Mouse (Mus musculus) limb, embryonic 14.5 days (tissue): ENCODE data around the gene Hoxb9. TPM values are rescaled to one million over a fixed set of nuclear protein-coding genes. Genes with fewer than 3 reads are reported as not detected.

Source experiments
- ATAC-seq: fragments of 200-750 bp; cut with Nextera tagmentation; 2 replicates; pipeline ENCODE4 v1.8.0; 2017; ENCODE audit warnings: low read depth, moderate number of reproducible peaks, moderate TSS enrichment; ENCODE audit not compliant: low FRiP score
- DNase-seq: peaks from one replicate; pipeline ENCODE4 v3.0.0-alpha.2; 2015; ENCODE audit warnings: low spot score
- H3K27ac ChIP-seq: fragments of 300-500 bp; sonication (generic); replicated peaks from 2 replicates; pipeline ENCODE4 v1.5.1; 2014; ENCODE audit warnings: low read depth, mild to moderate bottlenecking, low read length, moderate library complexity, mixed read lengths
- H3K27me3 ChIP-seq: fragments of 300-500 bp; sonication (generic); 2 replicates; pipeline ENCODE4 v1.6.1; 2014; ENCODE audit warnings: low read length, mixed read lengths; ENCODE audit not compliant: control insufficient read depth, insufficient read depth
- H3K36me3 ChIP-seq: fragments of 300-500 bp; sonication (generic); 2 replicates; pipeline ENCODE4 v1.6.1; 2014; ENCODE audit warnings: mild to moderate bottlenecking, low read length, moderate library complexity, mixed read lengths; ENCODE audit not compliant: control insufficient read depth, insufficient read depth
- H3K4me1 ChIP-seq: fragments of 300-500 bp; sonication (generic); 2 replicates; pipeline ENCODE4 v1.6.1; 2014; ENCODE audit warnings: antibody characterized with exemption, low read length, mixed read lengths; ENCODE audit not compliant: control insufficient read depth, insufficient read depth
- H3K4me2 ChIP-seq: fragments of 300-500 bp; sonication (generic); replicated peaks from 2 replicates; pipeline ENCODE4 v1.6.1; 2014; ENCODE audit warnings: low read depth, mild to moderate bottlenecking, low read length, moderate library complexity; ENCODE audit not compliant: severe bottlenecking
- H3K4me3 ChIP-seq: fragments of 300-500 bp; sonication (generic); replicated peaks from 2 replicates; pipeline ENCODE4 v1.5.1; 2014; ENCODE audit warnings: low read length
- H3K9ac ChIP-seq: fragments of 300-500 bp; sonication (generic); 2 replicates; pipeline ENCODE4 v1.6.1; 2014; ENCODE audit warnings: mild to moderate bottlenecking, low read depth, low read length, moderate library complexity; ENCODE audit not compliant: severe bottlenecking
- H3K9me3 ChIP-seq: fragments of 300-500 bp; sonication (generic); 2 replicates; pipeline ENCODE4 v1.6.1; 2016; ENCODE audit warnings: low read length; ENCODE audit not compliant: control insufficient read depth
- POLR2A ChIP-seq: fragments of 200-500 bp; IDR thresholded peaks from 2 replicates; pipeline ENCODE4 v1.8.0; 2012; ENCODE audit warnings: inconsistent platforms, mild to moderate bottlenecking, moderate library complexity, borderline replicate concordance; ENCODE audit not compliant: insufficient read depth, insufficient read length; ENCODE audit errors: extremely low read depth
- WGBS: fragments of 180-500 bp; shearing (Covaris S2); extraction: QIAGEN DNeasy Blood & Tissue Kit; methylation state at CpG from one replicate; pipeline ENCODE4 v1.1.7; 2014; 5-methylcytosine and 5-hydroxymethylcytosine counted together
- polyA plus RNA-seq, 2 experiments: library from polyadenylated mRNA; depleted of rRNA in 1 of 2; stranded (reverse) in 1 of 2; unstranded in 1 of 2; fragments of >200 nt; fragmentation: Nextera tagmentation in 1 of 2; extraction: Ambion mirVana in 1 of 2; gene quantifications; 2 replicates each; pipeline versions ENCODE4 v1.2.1 to v1.2.3; 2012 to 2014

The Hoxb9 gene
- polyA plus RNA-seq, 2 experiments = 1.2 to 4.4 TPM

DNA sequence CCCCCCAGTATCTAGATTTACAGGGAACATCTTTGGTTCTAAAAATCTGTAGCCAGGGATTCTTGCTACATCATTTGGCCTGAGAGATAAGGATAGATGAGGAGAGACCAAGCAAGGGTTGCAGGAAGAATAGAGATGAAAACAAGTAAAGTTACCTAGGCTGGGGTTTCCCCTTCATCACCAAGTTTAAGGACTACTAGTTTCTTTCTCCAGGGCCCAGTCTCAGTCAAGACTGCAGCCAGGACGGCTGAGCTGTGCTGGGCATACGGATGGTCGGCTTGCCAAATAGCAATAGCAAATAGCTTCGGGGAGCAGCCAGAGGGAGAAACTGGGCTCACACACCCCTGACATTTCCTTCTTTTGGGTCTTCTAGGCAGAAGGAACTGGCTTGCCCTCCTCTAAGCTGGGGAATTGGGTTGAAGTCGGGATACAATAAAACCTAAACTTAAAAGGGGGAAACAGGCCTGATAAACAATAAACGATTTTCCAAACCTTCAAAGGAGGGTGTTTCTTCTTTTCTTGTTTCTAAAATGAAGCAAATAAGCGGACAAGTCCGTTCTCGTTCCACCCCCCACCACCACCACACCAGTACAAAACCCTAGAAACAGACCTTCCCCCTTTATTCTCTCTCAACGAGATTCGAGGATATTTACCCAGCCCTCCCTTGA lies 26.8 kb downstream of the Hoxb9 start:
- DNase-seq = no peak
- Histone ChIP-seq H3K9ac (no peak overlapping the region), H3K9me3 (no peaks in the 10 kb centered on the region), H3K4me2 (no peak overlapping the region), H3K4me3 (no peak overlapping the region), H3K27me3 (peaks cover 100% of the 10 kb centered on the region), H3K36me3 (no peaks in the 10 kb centered on the region), H3K27ac (no peak overlapping the region), H3K4me1 (no peaks in the 10 kb centered on the region)
- no peak for TF ChIP-seq POLR2A
- ATAC-seq = no peak
- 7% methylated on average over 11 of the region's 11 CpGs for WGBS

DNA sequence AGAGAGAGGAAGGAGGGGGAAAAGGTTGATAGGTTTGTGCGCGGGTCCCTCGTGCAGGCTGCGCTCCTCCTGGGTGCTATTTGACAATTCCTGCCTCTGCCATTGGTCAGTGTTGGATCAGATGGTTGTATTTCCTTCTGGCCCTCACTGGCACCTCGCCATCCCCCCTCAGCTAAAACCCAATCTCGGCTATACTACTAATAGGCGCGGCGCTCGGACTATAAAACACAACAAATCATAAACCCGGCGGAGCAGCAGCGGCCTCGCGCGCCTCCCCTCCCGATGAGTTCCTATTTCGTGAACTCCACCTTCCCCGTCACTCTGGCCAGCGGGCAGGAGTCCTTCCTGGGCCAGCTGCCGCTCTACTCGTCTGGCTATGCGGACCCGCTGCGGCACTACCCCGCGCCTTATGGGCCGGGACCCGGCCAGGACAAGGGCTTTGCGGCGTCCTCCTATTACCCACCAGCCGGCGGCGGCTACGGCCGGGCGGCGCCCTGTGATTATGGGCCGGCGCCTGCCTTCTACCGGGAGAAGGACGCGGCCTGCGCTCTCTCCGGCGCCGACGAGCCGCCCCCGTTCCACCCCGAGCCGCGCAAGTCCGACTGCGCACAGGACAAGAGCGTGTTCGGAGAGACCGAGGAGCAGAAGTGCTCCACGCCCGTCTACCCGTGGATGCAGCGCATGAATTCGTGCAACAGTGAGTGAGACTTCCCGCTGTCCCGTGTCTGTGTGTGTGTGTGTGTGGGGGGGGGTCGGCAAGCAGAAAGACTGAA lies 27.8 kb downstream of the Hoxb9 start:
- under 1% methylated on average over 64 of the region's 66 CpGs for WGBS
- no peaks in the 10 kb centered on the region for H3K36me3 ChIP-seq
- no peak for ATAC-seq
- no peak for DNase-seq
- H3K9me3 ChIP-seq = no peaks in the 10 kb centered on the region
- peaks cover 100% of the 10 kb centered on the region for H3K27me3 ChIP-seq
- H3K9ac ChIP-seq = no peak overlapping the region; the same call in 1 of the 2 replicates
- H3K4me3 ChIP-seq = peak overlapping the region; percentile 25
- H3K27ac ChIP-seq = no peak overlapping the region
- no peak for TF ChIP-seq POLR2A
- peak overlapping the region; percentile 40 for H3K4me2 ChIP-seq
- H3K4me1 ChIP-seq = 0 out of 2 replicates have a peak, but pooled peaks cover 3% of the 10 kb centered on the region

DNA sequence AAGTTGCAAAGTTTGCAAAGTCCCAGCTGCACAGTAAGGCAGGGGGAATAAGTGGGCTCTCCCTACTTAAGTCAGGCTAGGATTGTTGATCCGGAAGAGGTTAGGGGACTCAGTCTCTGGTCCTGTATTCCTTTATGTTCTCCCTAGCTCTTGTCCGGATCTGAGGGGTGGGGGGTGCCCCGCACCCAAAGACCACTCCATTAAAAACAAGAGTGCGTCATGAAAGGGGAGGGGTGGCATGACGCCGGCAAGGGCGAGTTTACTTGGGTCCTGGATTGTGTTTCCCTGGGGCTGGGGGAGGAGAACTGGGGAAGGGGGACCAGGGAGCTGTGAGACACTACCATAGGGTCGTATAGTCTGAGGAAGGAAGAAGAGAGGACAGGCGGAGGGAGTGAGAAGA lies 28.5 kb downstream of the Hoxb9 start:
- DNase-seq (no peak), ATAC-seq (no peak)
- Histone ChIP-seq H3K4me1 (0 out of 2 replicates have a peak, but pooled peaks cover 3% of the 10 kb centered on the region), H3K27me3 (peaks cover 100% of the 10 kb centered on the region), H3K27ac (no peak overlapping the region), H3K4me3 (peak overlapping the region; percentile 25; the same call in 1 of the 2 replicates), H3K9me3 (no peaks in the 10 kb centered on the region), H3K9ac (no peak overlapping the region), H3K4me2 (no peak overlapping the region; the same call in 1 of the 2 replicates), H3K36me3 (no peaks in the 10 kb centered on the region)
- WGBS = 2% methylated on average over 9 of the region's 9 CpGs
- TF ChIP-seq POLR2A = no peak

DNA sequence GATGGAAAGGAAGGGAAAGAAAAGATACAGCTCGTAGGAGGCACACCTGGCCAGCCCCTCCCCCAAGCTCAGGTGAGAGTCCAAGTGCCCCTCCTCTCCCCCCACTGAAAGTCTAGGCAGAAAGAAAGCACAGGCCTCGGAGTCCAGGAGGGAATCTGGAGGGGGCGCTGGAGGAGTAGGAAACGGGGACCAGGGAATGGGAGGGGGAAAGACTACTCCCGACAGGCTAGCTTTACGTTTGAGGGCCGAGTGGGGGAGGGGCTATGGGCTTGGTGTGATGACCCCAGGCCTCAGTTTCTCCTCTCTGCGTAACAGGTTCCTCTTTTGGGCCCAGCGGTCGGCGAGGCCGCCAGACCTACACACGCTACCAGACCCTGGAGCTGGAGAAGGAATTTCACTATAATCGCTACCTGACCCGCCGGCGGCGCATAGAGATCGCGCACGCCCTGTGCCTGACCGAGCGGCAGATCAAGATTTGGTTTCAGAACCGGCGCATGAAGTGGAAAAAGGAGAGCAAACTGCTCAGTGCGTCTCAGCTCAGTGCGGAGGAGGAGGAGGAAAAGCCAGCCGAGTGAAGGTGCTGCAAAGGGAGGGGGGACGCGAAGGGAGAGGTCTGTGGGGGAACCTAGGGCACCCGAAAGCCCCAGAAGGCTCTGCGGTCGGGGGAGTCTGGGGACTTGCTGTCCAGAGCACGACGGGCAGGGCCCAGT lies 29.3 kb downstream of the Hoxb9 start:
- ATAC-seq (no peak), DNase-seq (no peak)
- Histone ChIP-seq H3K4me1 (0 out of 2 replicates have a peak, but pooled peaks cover 3% of the 10 kb centered on the region), H3K9me3 (no peaks in the 10 kb centered on the region), H3K36me3 (no peaks in the 10 kb centered on the region), H3K27me3 (peaks cover 100% of the 10 kb centered on the region), H3K27ac (no peak overlapping the region), H3K9ac (no peak overlapping the region), H3K4me2 (no peak overlapping the region), H3K4me3 (no peak overlapping the region)
- TF ChIP-seq POLR2A = no peak
- 7% methylated on average over 35 of the region's 35 CpGs for WGBS

DNA sequence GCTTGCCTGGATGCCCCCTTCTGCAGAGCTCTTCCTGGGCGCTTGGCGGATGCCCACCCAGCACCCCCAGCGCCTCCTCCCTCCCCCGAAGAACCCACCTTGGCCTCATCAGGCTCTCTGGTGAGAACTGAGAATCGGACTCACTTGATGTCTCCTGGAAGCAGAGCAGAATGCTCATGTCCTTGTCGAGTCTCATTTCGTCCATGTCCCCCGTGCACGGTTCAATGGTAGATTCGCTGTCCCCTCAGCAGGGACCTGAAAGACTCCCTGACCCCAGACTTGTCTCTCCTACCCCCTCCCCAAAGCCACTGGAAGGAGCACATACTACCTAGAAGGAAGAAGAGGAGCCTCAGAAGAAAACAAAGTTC lies 29.8 kb downstream of the Hoxb9 start:
- H3K9ac ChIP-seq = no peak overlapping the region
- no peak for ATAC-seq
- 17% methylated on average over 10 of the region's 10 CpGs for WGBS

More for the DNA sequence above, 29.8 kb downstream of the Hoxb9 start:
- Histone ChIP-seq H3K4me2 (no peak overlapping the region), H3K9me3 (no peaks in the 10 kb centered on the region), H3K4me3 (no peak overlapping the region), H3K36me3 (no peaks in the 10 kb centered on the region), H3K27me3 (peaks cover 100% of the 10 kb centered on the region), H3K27ac (no peak overlapping the region), H3K4me1 (0 out of 2 replicates have a peak, but pooled peaks cover 3% of the 10 kb centered on the region)
- TF ChIP-seq POLR2A = no peak
- no peak for DNase-seq
